Mouse (Mus musculus): ENCODE measurements at regions not wholly inside any gene's neighbourhood (a gene's known extent, or its start where the extent isn't known, plus 50 kb on each side); places are given as distances from the start of the nearest gene placed in this dataset.

GRCm38 (mm10) chr4:121975831-121976230 is 353.9 kb upstream of the Gm12887 start:
- WGBS: 83% methylated on average over 3 of the region's 3 CpGs
- Histone ChIP-seq H3K4me3 (ENCODE audit: low read depth, low read length) (no peak overlapping the region), H3K36me3 (ENCODE audit: control insufficient read depth, insufficient read depth) (no peaks in the 10 kb centered on the region), H3K27me3 (replicated peaks; ENCODE audit: control insufficient read depth, insufficient read depth, low read length) (no peaks in the 10 kb centered on the region), H3K9me3 (ENCODE audit: control insufficient read depth) (peaks cover 5% of the 10 kb centered on the region), H3K27ac (ENCODE audit: low read depth, low read length) (no peak overlapping the region), H3K9ac (ENCODE audit: low read depth, low read length) (no peak overlapping the region), H3K4me1 (replicated peaks; ENCODE audit: control insufficient read depth, insufficient read depth, low read length) (no peaks in the 10 kb centered on the region), H3K4me2 (replicated peaks; ENCODE audit: low read depth) (no peak overlapping the region)
- no peak for TF ChIP-seq CTCF (IDR thresholded peaks at IDR 0.05; ENCODE audit: low read depth)
- no peak for ATAC-seq

Data from intestine, postnatal 0 days (tissue).